ENCODE assay signal across 8 mouse cellular contexts in genomic region chr2:164913428-164913786, GRCm38 (mm10). TPM values are rescaled to one million over a fixed set of nuclear protein-coding genes. Genes with fewer than 3 reads are reported as not detected.
A peak's percentile ranks its signal among the peaks of the same experiment; 100 is the strongest.
DNase-seq lines count a peak whose midpoint lies in the region; ATAC-seq and TF ChIP-seq lines count a peak whose summit lies in the region.

No protein-coding gene starts in this region.

- no peak overlapping the region for H3K9ac ChIP-seq in intestine, embryonic 16.5 days (ENCODE audit: low read depth, low read length)
- no peak overlapping the region for H3K9ac ChIP-seq in intestine, postnatal 0 days (ENCODE audit: low read depth, low read length)
- H3K9ac ChIP-seq in liver, embryonic 13.5 days: no peak overlapping the region

- peaks cover 8% of the 10 kb centered on the region for H3K36me3 ChIP-seq in intestine, embryonic 16.5 days (ENCODE audit: control insufficient read depth, insufficient read depth, low read length)
- peaks cover 8% of the 10 kb centered on the region for H3K36me3 ChIP-seq in intestine, postnatal 0 days (ENCODE audit: control insufficient read depth, insufficient read depth)
- peaks cover 10% of the 10 kb centered on the region for H3K36me3 ChIP-seq in liver, embryonic 13.5 days

- peak; percentile 84 for DNase-seq in T-cell, adult 2 months (ENCODE audit: low spot score)
- DNase-seq in liver, embryonic 13.5 days: peak; percentile 55
- peak; percentile 58 to 87 for DNase-seq in spleen, postnatal 10 days (ENCODE audit: low spot score in 2 of 2)
- DNase-seq in frontal cortex, postnatal 10 days (ENCODE audit: low spot score in 2 of 2): no peak
- DNase-seq in cerebellum, postnatal 10 days: no peak
- no peak for DNase-seq in cerebellum, postnatal 4 days (ENCODE audit: low spot score in 2 of 2)

- peaks cover 17% of the 10 kb centered on the region for H3K4me1 ChIP-seq in intestine, embryonic 16.5 days (ENCODE audit: control insufficient read depth, insufficient read depth, low read length)
- no peaks in the 10 kb centered on the region for H3K4me1 ChIP-seq in intestine, postnatal 0 days (replicated peaks; ENCODE audit: control insufficient read depth, insufficient read depth, low read length)
- peaks cover 47% of the 10 kb centered on the region for H3K4me1 ChIP-seq in liver, embryonic 13.5 days (replicated peaks)

- no peaks in the 10 kb centered on the region for H3K9me3 ChIP-seq in intestine, embryonic 16.5 days (ENCODE audit: control insufficient read depth, low read length)
- no peaks in the 10 kb centered on the region for H3K9me3 ChIP-seq in intestine, postnatal 0 days (ENCODE audit: control insufficient read depth)
- no peaks in the 10 kb centered on the region for H3K9me3 ChIP-seq in liver, embryonic 13.5 days (replicated peaks)

- ATAC-seq in intestine, embryonic 16.5 days: no peak
- ATAC-seq in intestine, postnatal 0 days: no peak
- no peak for ATAC-seq in liver, embryonic 13.5 days (ENCODE audit: low read depth)

- no peaks in the 10 kb centered on the region for H3K27me3 ChIP-seq in intestine, embryonic 16.5 days (replicated peaks; ENCODE audit: control insufficient read depth, insufficient read depth, low read length)
- H3K27me3 ChIP-seq in intestine, postnatal 0 days (replicated peaks; ENCODE audit: control insufficient read depth, insufficient read depth, low read length): no peaks in the 10 kb centered on the region
- no peaks in the 10 kb centered on the region for H3K27me3 ChIP-seq in liver, embryonic 13.5 days

- no peak overlapping the region for H3K4me3 ChIP-seq in intestine, embryonic 16.5 days (ENCODE audit: low read length)
- H3K4me3 ChIP-seq in intestine, postnatal 0 days (ENCODE audit: low read depth, low read length): no peak overlapping the region
- no peak overlapping the region for H3K4me3 ChIP-seq in liver, embryonic 13.5 days (replicated peaks)

- peak overlapping the region; percentile 27; the same call in 1 of the 2 replicates for H3K27ac ChIP-seq in intestine, embryonic 16.5 days (ENCODE audit: low read length)
- H3K27ac ChIP-seq in intestine, postnatal 0 days (ENCODE audit: low read depth, low read length): no peak overlapping the region
- peak overlapping the region; percentile 93; the same call in 1 of the 2 replicates for H3K27ac ChIP-seq in liver, embryonic 13.5 days

- WGBS in intestine, embryonic 16.5 days: 75% methylated on average over 2 of the region's 2 CpGs
- WGBS in intestine, postnatal 0 days: 76% methylated on average over 2 of the region's 2 CpGs
- WGBS in liver, embryonic 13.5 days (ENCODE audit: insufficient replicate concordance): 49% methylated on average over 2 of the region's 2 CpGs

- no peak for TF ChIP-seq CTCF in intestine, postnatal 0 days (IDR thresholded peaks at IDR 0.05; ENCODE audit: low read depth)

- H3K4me2 ChIP-seq in intestine, embryonic 16.5 days (ENCODE audit: low read depth, low read length): no peak overlapping the region
- H3K4me2 ChIP-seq in intestine, postnatal 0 days (replicated peaks; ENCODE audit: low read depth): no peak overlapping the region
- H3K4me2 ChIP-seq in liver, embryonic 13.5 days: peak overlapping the region; percentile 82; the same call in 1 of the 2 replicates

RNA-seq across cellular contexts. Expression of gene Zfp335, which starts 1.9 kb away (rescaled TPM):
- 9.6 and 10.5 TPM in 2 replicates for polyA plus RNA-seq in intestine, embryonic 16.5 days (2015; fragmentation: Nextera tagmentation; extraction: Ambion mirVana)
- 3.6 and 3.8 TPM in 2 replicates for polyA plus RNA-seq in intestine, postnatal 0 days (2015; fragmentation: Nextera tagmentation; extraction: Ambion mirVana)
- polyA plus RNA-seq in liver, embryonic 13.5 days (2015; fragmentation: Nextera tagmentation; extraction: Ambion mirVana): 5.4 and 6.1 TPM in 2 replicates

RNA-seq across cellular contexts. Expression of gene Mmp9, which starts 27.2 kb away (rescaled TPM):
- polyA plus RNA-seq in intestine, embryonic 16.5 days (2015; fragmentation: Nextera tagmentation; extraction: Ambion mirVana): 7.6 and 9.3 TPM in 2 replicates
- polyA plus RNA-seq in intestine, postnatal 0 days (2015; fragmentation: Nextera tagmentation; extraction: Ambion mirVana): 9.6 and 9.8 TPM in 2 replicates
- polyA plus RNA-seq in liver, embryonic 13.5 days (2015; fragmentation: Nextera tagmentation; extraction: Ambion mirVana): 1.1 and 1.2 TPM in 2 replicates

RNA-seq across cellular contexts. Expression of gene Pcif1, which starts 34.3 kb away (rescaled TPM):
- 57.9 and 64.0 TPM in 2 replicates for polyA plus RNA-seq in intestine, embryonic 16.5 days (2015; fragmentation: Nextera tagmentation; extraction: Ambion mirVana)
- polyA plus RNA-seq in intestine, postnatal 0 days (2015; fragmentation: Nextera tagmentation; extraction: Ambion mirVana): 43.2 and 44.0 TPM in 2 replicates
- polyA plus RNA-seq in liver, embryonic 13.5 days (2015; fragmentation: Nextera tagmentation; extraction: Ambion mirVana): 45.5 and 48.3 TPM in 2 replicates

RNA-seq across cellular contexts. Expression of gene Slc12a5, which starts 47.2 kb away (rescaled TPM):
- polyA plus RNA-seq in intestine, embryonic 16.5 days (2015; fragmentation: Nextera tagmentation; extraction: Ambion mirVana): 0.23 and 0.32 TPM in 2 replicates
- 0.09 and 0.47 TPM in 2 replicates for polyA plus RNA-seq in intestine, postnatal 0 days (2015; fragmentation: Nextera tagmentation; extraction: Ambion mirVana)
- 0.17 and 0.18 TPM in 2 replicates for polyA plus RNA-seq in liver, embryonic 13.5 days (2015; fragmentation: Nextera tagmentation; extraction: Ambion mirVana)

RNA-seq across cellular contexts. Expression of gene Pltp, which starts 55.9 kb away (rescaled TPM):
- polyA plus RNA-seq in intestine, embryonic 16.5 days (2015; fragmentation: Nextera tagmentation; extraction: Ambion mirVana): 31.4 and 31.5 TPM in 2 replicates
- polyA plus RNA-seq in intestine, postnatal 0 days (2015; fragmentation: Nextera tagmentation; extraction: Ambion mirVana): 14.5 and 16.2 TPM in 2 replicates
- 7.7 and 8.3 TPM in 2 replicates for polyA plus RNA-seq in liver, embryonic 13.5 days (2015; fragmentation: Nextera tagmentation; extraction: Ambion mirVana)

Comparison
In these comparisons a context has a peak if more than half of its experiments do, and no peak if none do; other contexts are left out.
1. DNase-seq: peak in T-cell, adult 2 months (single experiment), liver, embryonic 13.5 days (single experiment) and spleen, postnatal 10 days (2 of 2); none in frontal cortex, postnatal 10 days (0 of 2), cerebellum, postnatal 10 days (0 of 2) and cerebellum, postnatal 4 days (0 of 2).